Mouse (Mus musculus): ENCODE measurements around the gene Rgl1.

DNA sequence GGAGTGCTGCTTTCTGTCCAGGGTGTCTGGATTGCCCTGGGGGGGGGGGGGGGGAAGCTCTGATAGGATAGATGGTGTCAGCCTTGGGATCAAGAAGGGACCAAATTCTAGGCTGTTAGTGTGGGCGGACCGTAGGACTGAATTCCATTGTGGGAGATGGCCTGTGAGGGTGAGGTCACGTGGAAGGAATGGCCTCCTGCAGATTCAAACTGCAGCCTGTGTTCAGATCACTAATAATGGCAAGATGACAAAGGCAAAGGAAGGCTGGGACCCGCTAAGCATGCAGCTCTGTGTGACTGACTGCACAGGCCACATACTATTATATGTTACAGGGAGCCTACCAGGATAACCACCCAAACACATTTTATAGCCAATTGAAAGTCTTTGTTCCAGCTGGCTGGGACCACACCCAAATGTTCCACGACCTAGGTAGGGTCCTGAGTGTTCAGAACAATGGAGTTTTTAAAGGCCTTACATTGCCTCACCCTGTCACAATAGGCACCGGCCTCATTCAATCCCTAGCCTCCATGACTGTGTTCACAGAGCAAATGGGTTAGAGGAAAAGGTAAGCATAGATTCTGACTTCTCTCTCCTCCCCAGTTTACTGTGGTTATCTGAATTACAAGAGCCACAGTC lies 27.5 kb upstream of the Rgl1 start:
- TF ChIP-seq POLR2A (IDR thresholded peaks at IDR 0.05; ENCODE audit: control insufficient read depth, low read depth, low read length) = no peak
- no peak for TF ChIP-seq CTCF (IDR thresholded peaks at IDR 0.05; ENCODE audit: control insufficient read depth, insufficient read depth, insufficient replicate concordance, low read depth, low read length)
